Mouse (Mus musculus): ENCODE data around the gene Utf1.

Utf1 gene

GRCm38 (mm10) chr7:139937810-139938209, 5.8 kb upstream of the Utf1 start:
- DNase-seq (ENCODE audit: low spot score), result no peak

- no peak for DNase-seq (ENCODE audit: low spot score)
Measured at GRCm38 (mm10) chr7:139940476-139941209, 2.9 kb upstream of the Utf1 start.

GRCm38 (mm10) chr7:139944291-139945240, 977 bp downstream of the Utf1 start:
- peak; percentile 9 for DNase-seq (ENCODE audit: low spot score)

GRCm38 (mm10) chr7:139945516-139945915, 1.9 kb downstream of the Utf1 start:
- DNase-seq (ENCODE audit: low spot score), result no peak

GRCm38 (mm10) chr7:139946032-139946431, 2.4 kb downstream of the Utf1 start:
- no peak for DNase-seq (ENCODE audit: low spot score)

GRCm38 (mm10) chr7:139949893-139950282, 6.3 kb downstream of the Utf1 start:
- peak; percentile 34 for DNase-seq (ENCODE audit: low spot score)

- peak; percentile 50 for DNase-seq (ENCODE audit: low spot score)
Measured at GRCm38 (mm10) chr7:139950283-139950971, 6.8 kb downstream of the Utf1 start.

- DNase-seq (ENCODE audit: low spot score), result peak; percentile 22
Measured at GRCm38 (mm10) chr7:139951079-139951478, 7.5 kb downstream of the Utf1 start.

- no peak for DNase-seq (ENCODE audit: low spot score)
Measured at GRCm38 (mm10) chr7:139951991-139952633, 8.5 kb downstream of the Utf1 start.

GRCm38 (mm10) chr7:139955505-139955904, 11.9 kb downstream of the Utf1 start:
- DNase-seq (ENCODE audit: low spot score), result no peak

GRCm38 (mm10) chr7:139956658-139957057, 13.1 kb downstream of the Utf1 start:
- DNase-seq (ENCODE audit: low spot score), result no peak

GRCm38 (mm10) chr7:139957437-139957836, 13.8 kb downstream of the Utf1 start:
- DNase-seq (ENCODE audit: low spot score), result no peak

- DNase-seq (ENCODE audit: low spot score), result no peak
Measured at GRCm38 (mm10) chr7:139957958-139958357, 14.4 kb downstream of the Utf1 start.

- no peak for DNase-seq (ENCODE audit: low spot score)
Measured at GRCm38 (mm10) chr7:139961141-139961540, 17.6 kb downstream of the Utf1 start.

GRCm38 (mm10) chr7:139963814-139964213, 20.2 kb downstream of the Utf1 start:
- no peak for DNase-seq (ENCODE audit: low spot score)

- DNase-seq (ENCODE audit: low spot score), result no peak
Measured at GRCm38 (mm10) chr7:139967175-139967574, 23.6 kb downstream of the Utf1 start.

GRCm38 (mm10) chr7:139968428-139968827, 24.8 kb downstream of the Utf1 start:
- peak; percentile 80 for DNase-seq (ENCODE audit: low spot score)

- peak; percentile 72 for DNase-seq (ENCODE audit: low spot score)
Measured at GRCm38 (mm10) chr7:139969348-139970130, 25.9 kb downstream of the Utf1 start.

GRCm38 (mm10) chr7:139970216-139970919, 26.8 kb downstream of the Utf1 start:
- no peak for DNase-seq (ENCODE audit: low spot score)

GRCm38 (mm10) chr7:139970979-139971378, 27.4 kb downstream of the Utf1 start:
- no peak for DNase-seq (ENCODE audit: low spot score)

Data from T-cell, adult 2 months (primary cell).